Mouse (Mus musculus) midbrain, embryonic 12.5 days (tissue): ENCODE data around the gene Ifna7. TPM values are rescaled to one million over a fixed set of nuclear protein-coding genes. Genes with fewer than 3 reads are reported as not detected.

ENCODE experiments used
- ATAC-seq: fragments of 200-750 bp; cut with Nextera tagmentation; 2 replicates; pipeline ENCODE4 v1.8.0; 2017; ENCODE audit warnings: low read depth, moderate TSS enrichment, moderate library complexity; ENCODE audit not compliant: low FRiP score
- H3K27ac ChIP-seq: fragments of 300-500 bp; sonication (generic); replicated peaks from 2 replicates; pipeline ENCODE4 v1.5.1; 2016; ENCODE audit warnings: mild to moderate bottlenecking
- H3K27me3 ChIP-seq: fragments of 300-500 bp; sonication (generic); 2 replicates; pipeline ENCODE4 v1.6.1; 2016; ENCODE audit warnings: mild to moderate bottlenecking
- H3K36me3 ChIP-seq: fragments of 300-500 bp; sonication (generic); 2 replicates; pipeline ENCODE4 v1.6.1; 2016
- H3K4me1 ChIP-seq: fragments of 300-500 bp; sonication (generic); 2 replicates; pipeline ENCODE4 v1.6.1; 2016
- H3K4me2 ChIP-seq: fragments of 300-500 bp; sonication (generic); replicated peaks from 2 replicates; pipeline ENCODE4 v1.6.1; 2016; ENCODE audit warnings: mild to moderate bottlenecking, moderate library complexity
- H3K4me3 ChIP-seq: fragments of 300-500 bp; sonication (generic); 2 replicates; pipeline ENCODE4 v1.5.1; 2016; ENCODE audit warnings: mild to moderate bottlenecking
- H3K9ac ChIP-seq: fragments of 300-500 bp; sonication (generic); replicated peaks from 2 replicates; pipeline ENCODE4 v1.6.1; 2016; ENCODE audit warnings: mild to moderate bottlenecking, moderate library complexity
- H3K9me3 ChIP-seq: fragments of 300-500 bp; sonication (generic); 2 replicates; pipeline ENCODE4 v1.6.1; 2016; ENCODE audit warnings: mild to moderate bottlenecking
- WGBS: fragments of 180-500 bp; shearing (Covaris S2); methylation state at CpG from one replicate; pipeline ENCODE4 v1.1.7; 2016; 5-methylcytosine and 5-hydroxymethylcytosine counted together
- polyA plus RNA-seq: library from polyadenylated mRNA; unstranded; fragments of >200 nt; fragmentation: Nextera tagmentation; extraction: Ambion mirVana; gene quantifications from 2 replicates; pipeline ENCODE4 v1.2.1, GENCODE M21; 2016

Gene Ifna7
- polyA plus RNA-seq, 1 experiment from 2014 or later: not detected

GRCm38 (mm10) chr4:88849698-88850097, 33.7 kb downstream of the Ifna7 start, which contains the start of gene Ifna1:
TSS of gene Ifna1 (plus strand) at chr4:88850087.
- H3K9ac ChIP-seq: no peak within 1 kb of the TSS
- no peaks in the 10 kb centered on the region for H3K27me3 ChIP-seq
- 78% methylated on average over 1 of the region's 1 CpGs for WGBS
- no peaks in the 10 kb centered on the region for H3K9me3 ChIP-seq
- no peak for ATAC-seq
- H3K36me3 ChIP-seq: no peaks in the 10 kb centered on the region
- no peak within 1 kb of the TSS for H3K27ac ChIP-seq
- peaks cover 8% of the 10 kb centered on the region; the same call in 1 of the 2 replicates for H3K4me1 ChIP-seq
- H3K4me3 ChIP-seq: no peak within 1 kb of the TSS
- no peak within 1 kb of the TSS for H3K4me2 ChIP-seq

GRCm38 (mm10) chr4:88851026-88851763, 35.2 kb downstream of the Ifna7 start:
- Histone ChIP-seq H3K27ac (no peak overlapping the region), H3K9me3 (no peaks in the 10 kb centered on the region), H3K36me3 (no peaks in the 10 kb centered on the region), H3K4me3 (no peak overlapping the region), H3K4me2 (no peak overlapping the region), H3K9ac (no peak overlapping the region), H3K4me1 (peaks cover 8% of the 10 kb centered on the region; the same call in 1 of the 2 replicates), H3K27me3 (no peaks in the 10 kb centered on the region)
- ATAC-seq: peak; percentile 54
- WGBS: 30% methylated on average over 4 of the region's 4 CpGs

GRCm38 (mm10) chr4:88859214-88859613, 43.2 kb downstream of the Ifna7 start:
- Histone ChIP-seq H3K4me3 (no peak overlapping the region), H3K27ac (no peak overlapping the region), H3K27me3 (peaks cover 15% of the 10 kb centered on the region; the same call in 1 of the 2 replicates), H3K9ac (no peak overlapping the region), H3K9me3 (no peaks in the 10 kb centered on the region), H3K36me3 (no peaks in the 10 kb centered on the region), H3K4me1 (peaks cover 5% of the 10 kb centered on the region), H3K4me2 (no peak overlapping the region)
- no peak for ATAC-seq

GRCm38 (mm10) chr4:88863309-88863708, 47.3 kb downstream of the Ifna7 start:
- peaks cover 35% of the 10 kb centered on the region for H3K27me3 ChIP-seq
- 5% methylated on average over 7 of the region's 7 CpGs for WGBS
- H3K27ac ChIP-seq: no peak overlapping the region
- no peak overlapping the region for H3K4me3 ChIP-seq
- H3K9ac ChIP-seq: no peak overlapping the region
- H3K4me2 ChIP-seq: no peak overlapping the region
- peaks cover 9% of the 10 kb centered on the region for H3K4me1 ChIP-seq
- H3K36me3 ChIP-seq: no peaks in the 10 kb centered on the region
- no peaks in the 10 kb centered on the region for H3K9me3 ChIP-seq
- peak; percentile 38; the same call in 1 of the 2 replicates for ATAC-seq

GRCm38 (mm10) chr4:88864599-88864998, 48.6 kb downstream of the Ifna7 start:
- Histone ChIP-seq H3K36me3 (no peaks in the 10 kb centered on the region), H3K9me3 (no peaks in the 10 kb centered on the region), H3K27ac (no peak overlapping the region), H3K4me3 (no peak overlapping the region), H3K4me2 (no peak overlapping the region), H3K27me3 (peaks cover 39% of the 10 kb centered on the region), H3K4me1 (peaks cover 11% of the 10 kb centered on the region), H3K9ac (no peak overlapping the region)
- no peak for ATAC-seq
- WGBS: 70% methylated on average over 9 of the region's 9 CpGs

GRCm38 (mm10) chr4:88865011-88865569, 49.1 kb downstream of the Ifna7 start:
- Histone ChIP-seq H3K36me3 (no peaks in the 10 kb centered on the region), H3K9me3 (no peaks in the 10 kb centered on the region), H3K9ac (no peak overlapping the region), H3K4me2 (no peak overlapping the region), H3K27me3 (peaks cover 39% of the 10 kb centered on the region), H3K27ac (no peak overlapping the region), H3K4me1 (peaks cover 11% of the 10 kb centered on the region), H3K4me3 (no peak overlapping the region)
- 45% methylated on average over 6 of the region's 6 CpGs for WGBS
- no peak for ATAC-seq

Other genes with a start within 250 kb of the Ifna7 start
- not detected in 2 replicates for gene Ifna14, start 244.4 kb upstream of the Ifna7 start, polyA plus RNA-seq
- gene Ifna9, start 223.8 kb upstream of the Ifna7 start, polyA plus RNA-seq: not detected in 2 replicates
- gene Ifna12, start 212.9 kb upstream of the Ifna7 start, polyA plus RNA-seq: not detected in 2 replicates
- not detected in 2 replicates for gene C87499, start 181.8 kb upstream of the Ifna7 start, polyA plus RNA-seq
- not detected in 2 replicates for gene Ifna13, start 171.8 kb upstream of the Ifna7 start, polyA plus RNA-seq
- gene Ifna16, start 139.3 kb upstream of the Ifna7 start, polyA plus RNA-seq: not detected in 2 replicates
- gene Ifna2, start 132.3 kb upstream of the Ifna7 start, polyA plus RNA-seq: not detected in 2 replicates
- not detected in 2 replicates for gene Ifnab, start 124.9 kb upstream of the Ifna7 start, polyA plus RNA-seq
- 1.3 and 2.0 TPM in 2 replicates for gene Gm26566, start 94.4 kb upstream of the Ifna7 start, polyA plus RNA-seq
- 142 and 153 TPM in 2 replicates for gene Klhl9, start 93.8 kb upstream of the Ifna7 start, polyA plus RNA-seq
- gene Gm13271, start 61.4 kb upstream of the Ifna7 start, polyA plus RNA-seq: not detected in 2 replicates
- 0.14 and 0.20 TPM in 2 replicates for gene Gm13283, start 56.1 kb upstream of the Ifna7 start, polyA plus RNA-seq
- not detected in 2 replicates for gene Gm13290, start 42.4 kb upstream of the Ifna7 start, polyA plus RNA-seq
- gene Gm13289, start 39.3 kb upstream of the Ifna7 start, polyA plus RNA-seq: not detected in 2 replicates
- 0.31 TPM in 1 of 2 replicates, not detected in the other for gene Gm13272, start 36.4 kb upstream of the Ifna7 start, polyA plus RNA-seq
- 0.37 TPM in 1 of 2 replicates, not detected in the other for gene Ifnz, start 34.1 kb upstream of the Ifna7 start, polyA plus RNA-seq
- gene Gm13276, start 30.5 kb upstream of the Ifna7 start, polyA plus RNA-seq: not detected in 2 replicates
- not detected in 2 replicates for gene Gm13277, start 27.6 kb upstream of the Ifna7 start, polyA plus RNA-seq
- not detected in 2 replicates for gene Gm13278, start 24.7 kb upstream of the Ifna7 start, polyA plus RNA-seq
- not detected in 2 replicates for gene Gm13275, start 21.7 kb upstream of the Ifna7 start, polyA plus RNA-seq
- gene Gm13279, start 18.8 kb upstream of the Ifna7 start, polyA plus RNA-seq: not detected in 2 replicates
- 0.83 TPM in 1 of 2 replicates, not detected in the other for gene Gm13285, start 16.6 kb upstream of the Ifna7 start, polyA plus RNA-seq
- gene Gm13287, start 13.0 kb upstream of the Ifna7 start, polyA plus RNA-seq: not detected in 2 replicates
- gene Gm13288, start 10.7 kb upstream of the Ifna7 start, polyA plus RNA-seq: not detected in 2 replicates
- not detected in 2 replicates for gene Ifna11, start 3.7 kb downstream of the Ifna7 start, polyA plus RNA-seq
- not detected in 2 replicates for gene Ifna6, start 11.2 kb downstream of the Ifna7 start, polyA plus RNA-seq
- gene Ifna5, start 19.3 kb downstream of the Ifna7 start, polyA plus RNA-seq: not detected in 2 replicates
- not detected in 2 replicates for gene Ifna4, start 25.6 kb downstream of the Ifna7 start, polyA plus RNA-seq
- not detected in 2 replicates for gene Ifna1, start 33.9 kb downstream of the Ifna7 start, polyA plus RNA-seq
- not detected in 2 replicates for gene Ifne, start 64.0 kb downstream of the Ifna7 start, polyA plus RNA-seq